Mouse (Mus musculus) CD4-positive, CD25-positive, alpha-beta regulatory T cell (primary cell): Measurements from ENCODE around the gene Sesn1. TPM values are rescaled to one million over a fixed set of nuclear protein-coding genes. Genes with fewer than 3 reads are reported as not detected.

Experiments
- polyA plus RNA-seq: library from polyadenylated mRNA; unstranded; fragments of 100-300 nt; shearing (Covaris generic); gene quantifications from one replicate; pipeline ENCODE4 v1.2.1, GENCODE M21; 2017

The Sesn1 gene
- polyA plus RNA-seq, result 186 TPM

GRCm38 (mm10) chr10:41809771-41810563 lies at the start of gene Sesn1, which contains the start of gene Cep57l1:
Gene Sesn1 (plus strand): TSS chr10:41809935.
Gene Cep57l1 (minus strand): TSS chr10:41809871.

Other genes starting within 250 kb of the Sesn1 start
- gene Ccdc162, start 93.3 kb upstream of the Sesn1 start, polyA plus RNA-seq, result 1.2 TPM
- 24.0 TPM for gene Cep57l1, start 64 bp upstream of the Sesn1 start, polyA plus RNA-seq
- 0.49 TPM for gene Armc2, start 208.5 kb downstream of the Sesn1 start, polyA plus RNA-seq